Mouse (Mus musculus) intestine, postnatal 0 days (tissue): ENCODE data around the gene Slc7a4. TPM values are rescaled to one million over a fixed set of nuclear protein-coding genes. Genes with fewer than 3 reads are reported as not detected.
"Not testable (repeated sequence)": the region's sequence is repeated elsewhere in the genome, so short reads cannot be mapped to it uniquely, and the experiment has no call there.

Experiments used
- ATAC-seq: fragments of 200-750 bp; cut with Nextera tagmentation; 2 replicates; pipeline ENCODE4 v1.8.0; 2017; ENCODE audit warnings: mild to moderate bottlenecking, moderate TSS enrichment, moderate library complexity
- H3K27ac ChIP-seq: fragments of 300-500 bp; sonication (generic); 2 replicates; pipeline ENCODE4 v1.5.1; 2014; ENCODE audit warnings: mild to moderate bottlenecking, low read depth, low read length, moderate library complexity
- H3K27me3 ChIP-seq: fragments of 300-500 bp; sonication (generic); replicated peaks from 2 replicates; pipeline ENCODE4 v1.6.1; 2014; ENCODE audit warnings: low read length, mixed read lengths; ENCODE audit not compliant: control insufficient read depth, insufficient read depth
- H3K36me3 ChIP-seq: fragments of 300-500 bp; sonication (generic); 2 replicates; pipeline ENCODE4 v1.6.1; 2014; ENCODE audit warnings: mild to moderate bottlenecking, moderate library complexity; ENCODE audit not compliant: control insufficient read depth, insufficient read depth
- H3K4me1 ChIP-seq: fragments of 300-500 bp; sonication (generic); replicated peaks from 2 replicates; pipeline ENCODE4 v1.6.1; 2014; ENCODE audit warnings: antibody characterized with exemption, low read length, mixed read lengths; ENCODE audit not compliant: control insufficient read depth, insufficient read depth
- H3K4me2 ChIP-seq: fragments of 300-500 bp; sonication (generic); replicated peaks from 2 replicates; pipeline ENCODE4 v1.6.1; 2014; ENCODE audit warnings: low read depth, mild to moderate bottlenecking, moderate library complexity
- H3K4me3 ChIP-seq: fragments of 300-500 bp; sonication (generic); 2 replicates; pipeline ENCODE4 v1.5.1; 2014; ENCODE audit warnings: low read depth, low read length
- H3K9ac ChIP-seq: fragments of 300-500 bp; sonication (generic); 2 replicates; pipeline ENCODE4 v1.6.1; 2014; ENCODE audit warnings: mild to moderate bottlenecking, low read depth, low read length
- H3K9me3 ChIP-seq: fragments of 300-500 bp; sonication (generic); 2 replicates; pipeline ENCODE4 v1.6.1; 2016; ENCODE audit warnings: mixed run types; ENCODE audit not compliant: control insufficient read depth
- CTCF ChIP-seq: sonication (generic); IDR thresholded peaks from 2 replicates; pipeline ENCODE4 v1.5.1; 2016; ENCODE audit warnings: low read depth, mild to moderate bottlenecking, control low read depth, antibody characterized with exemption, moderate library complexity
- WGBS: fragments of 180-500 bp; shearing (Covaris S2); extraction: QIAGEN DNeasy Blood & Tissue Kit; methylation state at CpG from one replicate; pipeline ENCODE4 v1.1.7; 2014; 5-methylcytosine and 5-hydroxymethylcytosine counted together
- polyA plus RNA-seq: library from polyadenylated mRNA; unstranded; fragments of >200 nt; fragmentation: Nextera tagmentation; extraction: Ambion mirVana; gene quantifications from 2 replicates; pipeline ENCODE4 v1.2.1, GENCODE M21; 2015

The Slc7a4 gene
- polyA plus RNA-seq, 1 experiment from 2014 or later: 28.3 TPM

DNA sequence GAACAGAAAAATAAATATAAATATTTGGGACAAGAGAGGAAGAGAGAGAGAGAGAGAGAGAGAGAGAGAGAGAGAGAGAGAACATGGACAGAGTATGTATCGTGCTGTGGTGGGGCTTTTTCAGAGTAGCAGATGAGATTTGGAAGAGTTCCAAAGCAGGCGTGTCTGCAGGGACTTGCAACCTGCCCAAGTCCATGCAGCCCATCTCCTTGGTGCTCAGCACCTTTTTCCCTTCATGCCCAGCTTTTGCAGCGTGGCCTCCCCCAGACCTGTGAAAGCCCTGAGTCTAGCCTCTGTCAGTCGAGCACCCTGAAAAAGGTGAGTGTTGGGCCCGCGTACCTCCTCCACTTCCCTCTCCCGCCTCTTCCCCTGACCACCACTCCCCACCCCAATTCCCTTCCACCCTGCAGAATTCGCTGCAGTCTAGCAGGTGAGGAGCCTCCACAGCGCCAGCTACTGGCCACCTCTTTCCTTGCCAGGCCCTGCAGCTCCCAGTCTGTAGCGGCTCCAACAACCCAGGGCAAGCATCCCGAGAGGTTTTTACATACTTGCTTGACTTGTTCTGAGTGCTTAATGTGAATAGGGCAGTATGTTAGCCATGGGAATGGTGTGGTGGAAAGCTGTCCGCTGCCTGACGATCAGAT is 35.0 kb upstream of the Slc7a4 start:
- Histone ChIP-seq H3K4me3 (no peak overlapping the region), H3K4me1 (peaks cover 2% of the 10 kb centered on the region; the same call in 1 of the 2 replicates), H3K27ac (no peak overlapping the region), H3K9ac (no peak overlapping the region), H3K9me3 (no peaks in the 10 kb centered on the region), H3K36me3 (peaks cover 12% of the 10 kb centered on the region; the same call in 1 of the 2 replicates), H3K4me2 (no peak overlapping the region), H3K27me3 (no peaks in the 10 kb centered on the region)
- no peak for ATAC-seq
- TF ChIP-seq CTCF: peak; percentile 85
- 15% methylated on average over 13 of the region's 13 CpGs for WGBS

DNA sequence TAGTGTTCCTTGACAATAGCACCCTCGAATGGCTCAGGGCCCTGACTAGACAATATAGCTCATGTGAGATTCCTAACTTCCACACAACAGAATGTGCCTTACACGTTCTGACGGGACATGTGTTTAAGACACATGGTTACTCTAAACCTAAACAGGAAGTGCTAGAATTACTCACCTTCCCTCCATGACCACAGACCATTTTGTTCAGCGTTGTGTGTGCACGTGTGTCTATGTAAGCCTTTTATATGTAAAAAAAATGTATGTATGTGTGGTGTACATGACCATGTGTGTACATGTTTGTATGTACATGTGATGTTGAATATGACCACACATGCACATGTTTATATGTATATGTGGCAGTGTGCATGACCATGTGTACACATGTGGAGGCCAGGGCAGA is 33.2 kb upstream of the Slc7a4 start:
- WGBS: 83% methylated on average over 5 of the region's 5 CpGs
- TF ChIP-seq CTCF: no peak
- Histone ChIP-seq H3K9me3 (no peaks in the 10 kb centered on the region), H3K9ac (no peak overlapping the region), H3K27ac (no peak overlapping the region), H3K36me3 (no peaks in the 10 kb centered on the region), H3K4me2 (no peak overlapping the region), H3K27me3 (no peaks in the 10 kb centered on the region), H3K4me1 (peaks cover 2% of the 10 kb centered on the region; the same call in 1 of the 2 replicates), H3K4me3 (no peak overlapping the region)
- no peak for ATAC-seq

DNA sequence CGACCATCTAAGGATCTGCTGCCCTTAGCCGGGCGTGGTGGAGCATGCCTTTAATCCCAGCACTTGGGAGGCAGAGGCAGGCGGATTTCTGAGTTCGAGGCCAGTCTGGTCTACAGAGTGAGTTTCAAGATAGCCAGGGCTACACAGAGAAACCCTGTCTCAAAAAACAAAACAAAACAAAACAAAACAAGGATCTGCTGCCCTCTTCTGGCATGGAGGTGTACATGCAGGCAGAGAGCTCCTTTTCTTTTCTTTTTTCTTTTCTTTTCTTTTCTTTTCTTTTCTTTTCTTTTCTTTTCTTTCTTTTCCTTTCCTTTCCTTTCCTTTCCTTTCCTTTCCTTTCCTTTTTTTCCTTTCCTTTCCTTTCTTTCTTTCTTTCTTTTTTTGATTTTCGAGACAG is 31.7 kb upstream of the Slc7a4 start:
- not testable (repeated sequence) for ATAC-seq, H3K9me3 ChIP-seq, H3K27ac ChIP-seq, H3K4me3 ChIP-seq, H3K9ac ChIP-seq, H3K27me3 ChIP-seq, H3K36me3 ChIP-seq, H3K4me2 ChIP-seq, H3K4me1 ChIP-seq
- 94% methylated on average over 6 of the region's 6 CpGs for WGBS
- peak; percentile 69 for TF ChIP-seq CTCF

DNA sequence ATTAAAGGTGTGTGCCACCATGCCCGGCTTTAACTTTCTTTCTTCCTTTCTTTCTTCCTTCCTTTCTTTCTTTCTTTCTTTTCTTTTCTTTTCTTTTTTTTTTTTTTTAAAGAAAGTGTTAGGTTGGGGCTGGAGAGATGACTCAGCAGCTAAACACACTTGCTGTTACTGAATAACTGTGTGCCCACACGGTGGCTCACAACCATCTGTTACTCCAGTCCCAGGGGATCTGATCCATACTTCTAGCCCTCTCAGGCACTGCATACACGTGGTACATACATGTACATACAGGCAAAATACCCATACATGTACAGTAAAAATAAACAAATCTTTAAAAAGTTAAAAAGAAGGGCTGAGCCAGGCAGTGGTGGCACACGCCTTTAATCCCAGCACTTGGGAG is 28.4 kb upstream of the Slc7a4 start:
- H3K36me3 ChIP-seq: no peaks in the 10 kb centered on the region
- no peak for TF ChIP-seq CTCF
- no peaks in the 10 kb centered on the region for H3K9me3 ChIP-seq
- no peak overlapping the region for H3K27ac ChIP-seq
- no peaks in the 10 kb centered on the region for H3K27me3 ChIP-seq
- no peak overlapping the region for H3K9ac ChIP-seq
- H3K4me3 ChIP-seq: no peak overlapping the region
- WGBS: 53% methylated on average over 4 of the region's 4 CpGs
- no peak for ATAC-seq
- H3K4me1 ChIP-seq: no peaks in the 10 kb centered on the region
- no peak overlapping the region for H3K4me2 ChIP-seq

DNA sequence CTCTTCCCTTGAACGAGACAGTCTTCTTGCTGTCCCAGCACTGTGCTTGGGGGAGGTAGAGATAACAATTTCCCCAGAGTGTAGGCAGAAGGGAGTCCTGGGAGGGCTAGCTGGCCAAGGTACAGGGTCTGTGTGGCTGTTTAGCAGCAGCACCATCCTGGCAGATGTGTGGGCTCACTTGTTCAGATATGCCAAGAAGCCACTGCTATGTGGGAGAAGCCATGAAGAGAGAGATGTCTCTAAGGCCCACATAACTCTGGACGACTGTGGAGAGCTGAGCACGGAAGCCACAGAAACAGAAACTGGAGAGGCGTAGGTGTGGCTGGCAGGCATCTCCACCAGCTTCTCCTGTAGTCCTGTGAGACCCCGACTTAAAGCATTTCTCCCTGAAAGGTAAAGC is 22.7 kb upstream of the Slc7a4 start:
- H3K9me3 ChIP-seq: no peaks in the 10 kb centered on the region
- no peak overlapping the region for H3K27ac ChIP-seq
- no peak for ATAC-seq
- H3K36me3 ChIP-seq: no peaks in the 10 kb centered on the region
- 75% methylated on average over 5 of the region's 5 CpGs for WGBS
- H3K4me2 ChIP-seq: no peak overlapping the region
- no peaks in the 10 kb centered on the region for H3K4me1 ChIP-seq
- no peak overlapping the region for H3K9ac ChIP-seq
- H3K4me3 ChIP-seq: no peak overlapping the region
- no peaks in the 10 kb centered on the region for H3K27me3 ChIP-seq
- TF ChIP-seq CTCF: no peak

DNA sequence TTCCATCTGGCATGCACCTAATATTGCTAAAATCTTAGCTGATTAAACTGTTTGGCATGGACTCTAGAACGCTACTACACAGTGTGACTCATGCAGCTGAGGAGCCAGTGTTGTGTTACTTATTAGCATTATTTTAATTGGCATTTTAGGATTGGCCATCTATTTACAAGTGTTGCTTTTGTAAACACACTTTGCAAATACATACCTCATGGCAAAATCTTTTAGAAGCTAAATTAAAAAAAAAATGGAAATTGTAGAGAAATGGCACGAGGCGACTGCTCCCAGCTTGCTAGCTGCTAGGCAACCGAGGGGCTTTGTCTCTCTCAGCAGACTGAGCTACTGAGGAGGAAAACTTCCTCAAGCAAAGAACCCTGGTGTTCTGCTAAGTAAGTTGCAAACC is 21.9 kb upstream of the Slc7a4 start:
- no peak overlapping the region for H3K9ac ChIP-seq
- no peak overlapping the region for H3K27ac ChIP-seq
- no peak for TF ChIP-seq CTCF
- H3K4me2 ChIP-seq: no peak overlapping the region
- no peaks in the 10 kb centered on the region for H3K4me1 ChIP-seq
- H3K36me3 ChIP-seq: no peaks in the 10 kb centered on the region
- no peaks in the 10 kb centered on the region for H3K27me3 ChIP-seq
- WGBS: 55% methylated on average over 4 of the region's 4 CpGs
- ATAC-seq: no peak
- no peak overlapping the region for H3K4me3 ChIP-seq
- H3K9me3 ChIP-seq: no peaks in the 10 kb centered on the region
